Mouse (Mus musculus) lung, postnatal 10 days (tissue): ENCODE results near the gene Cracr2a.

Experiments
- DNase-seq: peaks from one replicate; pipeline ENCODE4 v3.0.0; 2021

Gene Cracr2a

DNA sequence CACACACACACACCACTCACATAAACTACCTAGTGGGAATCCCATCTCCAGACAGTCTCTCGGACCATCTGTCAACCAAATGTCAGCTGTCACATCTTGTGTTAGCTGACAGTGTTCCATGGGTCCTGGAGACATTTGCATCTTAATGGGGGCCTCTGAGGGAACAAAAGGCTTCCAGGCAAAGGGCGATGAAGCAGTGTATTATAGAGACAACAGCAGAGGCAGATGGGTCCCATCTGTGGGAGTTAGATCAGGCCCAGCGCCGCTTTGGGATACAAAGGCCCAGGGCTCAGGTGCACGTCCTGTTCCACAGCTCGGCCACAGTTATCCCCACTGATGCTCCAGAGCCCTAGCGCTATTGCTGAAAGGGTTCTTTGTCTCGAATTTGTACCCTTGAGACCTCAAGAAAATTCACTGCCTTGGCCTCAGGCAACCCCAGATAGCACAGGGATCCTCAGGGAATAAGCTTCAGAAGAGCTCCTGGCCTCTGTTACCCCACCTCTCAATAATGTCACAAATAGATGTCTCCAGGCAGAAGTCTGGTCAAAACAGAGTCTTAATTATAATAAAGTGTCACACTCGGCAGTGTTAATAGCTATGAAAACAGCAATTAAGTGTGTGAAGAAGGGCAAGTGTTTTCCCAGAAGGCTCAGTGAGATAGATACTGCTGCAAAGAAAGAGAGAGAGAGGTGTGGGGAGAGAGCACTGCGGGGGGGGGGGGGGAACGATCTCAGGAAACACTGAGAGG is 140.1 kb downstream of the Cracr2a start:
- DNase-seq = no peak

DNA sequence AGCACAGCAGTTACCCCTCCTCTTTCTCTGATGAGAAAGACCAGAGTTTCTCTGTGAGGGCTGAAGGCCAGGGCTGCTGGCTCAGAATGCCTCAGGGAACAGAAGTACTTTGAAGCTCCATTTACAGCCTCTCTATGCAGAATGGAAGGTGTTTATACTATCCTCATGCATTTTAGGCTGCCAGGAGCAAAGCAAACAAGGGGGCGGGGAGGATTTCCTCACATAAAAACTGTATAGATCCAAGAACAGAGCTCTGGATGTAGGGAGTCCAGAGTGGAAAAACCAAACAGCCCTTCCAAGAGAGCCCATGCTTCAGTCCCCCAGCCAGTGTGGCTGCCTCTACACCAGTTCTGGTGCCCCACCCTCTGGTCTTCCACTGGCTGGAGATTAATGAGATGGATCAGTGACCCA is 147.1 kb downstream of the Cracr2a start:
- no peak for DNase-seq

DNA sequence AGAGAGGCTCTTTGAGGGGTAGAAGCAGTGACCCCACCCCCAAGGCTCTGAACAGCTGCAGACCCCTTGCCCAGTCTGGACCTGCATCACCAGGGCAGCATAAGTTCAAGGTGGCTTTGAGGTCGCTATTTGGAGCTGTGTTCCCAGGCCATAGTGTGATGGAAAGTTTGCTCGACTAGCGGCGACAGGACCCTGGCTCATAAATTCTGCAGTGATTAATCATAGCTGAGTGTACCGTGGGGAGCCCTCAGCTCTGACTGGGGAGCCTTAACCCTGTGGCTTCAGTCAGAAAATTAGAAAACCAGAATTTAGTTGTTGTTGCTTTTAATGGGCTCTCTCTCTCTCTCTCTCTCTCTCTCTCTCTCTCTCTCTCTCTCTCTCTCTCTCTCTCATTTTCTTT is 153.8 kb downstream of the Cracr2a start:
- DNase-seq = no peak

DNA sequence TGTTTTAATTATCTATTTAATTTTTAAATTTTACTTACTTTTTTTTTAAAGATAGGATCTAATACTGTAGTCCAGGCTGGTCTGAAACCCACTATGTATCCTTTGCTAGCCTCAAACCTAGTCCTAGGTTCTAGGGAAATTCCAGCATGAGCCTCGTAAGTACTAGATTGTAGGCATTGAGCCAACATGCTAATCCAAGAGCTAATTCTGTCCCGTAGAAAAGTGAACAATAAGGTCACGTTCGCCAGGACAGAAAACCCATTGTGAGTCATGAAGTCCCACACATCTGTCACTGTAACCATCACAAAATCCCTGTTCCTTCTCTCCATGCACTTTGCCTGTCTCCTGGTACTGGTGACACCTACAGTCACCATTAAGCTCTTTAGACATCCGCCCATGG is 154.3 kb downstream of the Cracr2a start:
- DNase-seq = no peak

GRCm38 (mm10) chr6:127717239-127718137 is 156.3 kb downstream of the Cracr2a start:
- DNase-seq = no peak

- no peak for DNase-seq
These were observed 158.7 kb downstream of the Cracr2a start for GRCm38 (mm10) chr6:127719875-127720274.

DNA sequence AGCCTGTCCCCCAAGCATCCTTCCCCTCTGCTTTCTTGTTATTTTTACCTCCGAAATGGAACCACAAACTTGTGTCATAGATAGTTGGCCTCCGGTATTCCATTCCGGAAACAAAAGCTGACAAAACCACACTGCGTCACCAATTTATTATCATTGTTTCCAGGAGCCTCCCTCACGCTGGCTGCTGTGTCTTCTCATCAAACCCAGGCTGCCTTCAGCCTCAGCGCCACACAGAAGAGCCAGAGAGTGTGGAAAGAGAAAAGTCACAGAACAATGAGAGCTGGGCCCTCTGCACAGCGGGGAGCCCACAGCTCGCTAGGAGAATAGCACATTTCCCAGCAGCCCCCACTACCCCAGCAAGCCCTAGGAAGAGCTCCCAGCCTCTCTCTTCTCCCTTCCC is 162.0 kb downstream of the Cracr2a start:
- DNase-seq = no peak
